Mouse (Mus musculus): ENCODE measurements at regions not wholly inside any gene's neighbourhood (a gene's known extent, or its start where the extent isn't known, plus 50 kb on each side); places are given as distances from the start of the nearest gene placed in this dataset.

GRCm38 (mm10) chr9:41914611-41915010 lies 209.5 kb downstream of the Sorl1 start:
- Histone ChIP-seq H3K4me1 (ENCODE audit: control insufficient read depth, insufficient read depth, low read length) (no peaks in the 10 kb centered on the region), H3K27ac (ENCODE audit: insufficient read depth, low read depth, low read length) (no peak overlapping the region), H3K4me3 (ENCODE audit: insufficient read depth, low read length) (no peak overlapping the region)
- no peak for TF ChIP-seq POLR2A (IDR thresholded peaks at IDR 0.05; ENCODE audit: borderline replicate concordance, low read depth, low read length)

- no peak overlapping the region for H3K4me3 ChIP-seq (ENCODE audit: insufficient read depth, low read length)
- TF ChIP-seq CTCF (IDR thresholded peaks at IDR 0.05; ENCODE audit: low read depth, low read length): no peak
- no peak for TF ChIP-seq POLR2A (IDR thresholded peaks at IDR 0.05; ENCODE audit: borderline replicate concordance, low read depth, low read length)
These were observed 210.2 kb downstream of the Sorl1 start for GRCm38 (mm10) chr9:41913911-41914310.

GRCm38 (mm10) chr9:41912482-41912881 lies 211.6 kb downstream of the Sorl1 start:
- no peak overlapping the region for H3K4me3 ChIP-seq (ENCODE audit: insufficient read depth, low read length)
- TF ChIP-seq CTCF (IDR thresholded peaks at IDR 0.05; ENCODE audit: low read depth, low read length) (no peak), POLR2A (IDR thresholded peaks at IDR 0.05; ENCODE audit: borderline replicate concordance, low read depth, low read length) (no peak)
- H3K27ac ChIP-seq (ENCODE audit: insufficient read depth, low read depth, low read length): no peak overlapping the region
- H3K4me1 ChIP-seq (ENCODE audit: control insufficient read depth, insufficient read depth, low read length): no peaks in the 10 kb centered on the region

More at GRCm38 (mm10) chr9:41913911-41914310, 210.2 kb downstream of the Sorl1 start:
- H3K27ac ChIP-seq (ENCODE audit: insufficient read depth, low read depth, low read length): no peak overlapping the region
- H3K4me1 ChIP-seq (ENCODE audit: control insufficient read depth, insufficient read depth, low read length): no peaks in the 10 kb centered on the region

GRCm38 (mm10) chr9:41900606-41900974 lies 223.5 kb downstream of the Sorl1 start:
- Histone ChIP-seq H3K4me1 (ENCODE audit: control insufficient read depth, insufficient read depth, low read length) (no peaks in the 10 kb centered on the region), H3K4me3 (ENCODE audit: insufficient read depth, low read length) (no peak overlapping the region), H3K27ac (ENCODE audit: insufficient read depth, low read depth, low read length) (no peak overlapping the region)
- TF ChIP-seq POLR2A (IDR thresholded peaks at IDR 0.05; ENCODE audit: borderline replicate concordance, low read depth, low read length) (no peak), CTCF (IDR thresholded peaks at IDR 0.05; ENCODE audit: low read depth, low read length) (no peak)

- no peak overlapping the region for H3K4me3 ChIP-seq (ENCODE audit: insufficient read depth, low read length)
- no peak overlapping the region for H3K27ac ChIP-seq (ENCODE audit: insufficient read depth, low read depth, low read length)
- H3K4me1 ChIP-seq (ENCODE audit: control insufficient read depth, insufficient read depth, low read length): no peaks in the 10 kb centered on the region
- TF ChIP-seq CTCF (IDR thresholded peaks at IDR 0.05; ENCODE audit: low read depth, low read length) (no peak), POLR2A (IDR thresholded peaks at IDR 0.05; ENCODE audit: borderline replicate concordance, low read depth, low read length) (no peak)
These were observed 224.1 kb downstream of the Sorl1 start for GRCm38 (mm10) chr9:41899766-41900605.

GRCm38 (mm10) chr9:41895106-41895505 lies 229.0 kb downstream of the Sorl1 start:
- no peak overlapping the region for H3K27ac ChIP-seq (ENCODE audit: insufficient read depth, low read depth, low read length)
- no peaks in the 10 kb centered on the region for H3K4me1 ChIP-seq (ENCODE audit: control insufficient read depth, insufficient read depth, low read length)
- TF ChIP-seq POLR2A (IDR thresholded peaks at IDR 0.05; ENCODE audit: borderline replicate concordance, low read depth, low read length) (no peak), CTCF (IDR thresholded peaks at IDR 0.05; ENCODE audit: low read depth, low read length) (no peak)
- no peak overlapping the region for H3K4me3 ChIP-seq (ENCODE audit: insufficient read depth, low read length)

GRCm38 (mm10) chr9:41892841-41893240 lies 231.3 kb downstream of the Sorl1 start:
- Histone ChIP-seq H3K27ac (ENCODE audit: insufficient read depth, low read depth, low read length) (no peak overlapping the region), H3K4me1 (ENCODE audit: control insufficient read depth, insufficient read depth, low read length) (no peaks in the 10 kb centered on the region), H3K4me3 (ENCODE audit: insufficient read depth, low read length) (no peak overlapping the region)
- TF ChIP-seq POLR2A (IDR thresholded peaks at IDR 0.05; ENCODE audit: borderline replicate concordance, low read depth, low read length): no peak
- no peak for TF ChIP-seq CTCF (IDR thresholded peaks at IDR 0.05; ENCODE audit: low read depth, low read length)

- TF ChIP-seq CTCF (IDR thresholded peaks at IDR 0.05; ENCODE audit: low read depth, low read length) (no peak), POLR2A (IDR thresholded peaks at IDR 0.05; ENCODE audit: borderline replicate concordance, low read depth, low read length) (no peak)
- no peak overlapping the region for H3K27ac ChIP-seq (ENCODE audit: insufficient read depth, low read depth, low read length)
- no peak overlapping the region for H3K4me3 ChIP-seq (ENCODE audit: insufficient read depth, low read length)
- no peaks in the 10 kb centered on the region for H3K4me1 ChIP-seq (ENCODE audit: control insufficient read depth, insufficient read depth, low read length)
These were observed 232.9 kb downstream of the Sorl1 start for GRCm38 (mm10) chr9:41891206-41891605.

GRCm38 (mm10) chr9:41890273-41891141 lies 233.6 kb downstream of the Sorl1 start:
- no peaks in the 10 kb centered on the region for H3K4me1 ChIP-seq (ENCODE audit: control insufficient read depth, insufficient read depth, low read length)
- H3K4me3 ChIP-seq (ENCODE audit: insufficient read depth, low read length): peak overlapping the region; percentile 43
- H3K27ac ChIP-seq (ENCODE audit: insufficient read depth, low read depth, low read length): no peak overlapping the region
- TF ChIP-seq CTCF (IDR thresholded peaks at IDR 0.05; ENCODE audit: low read depth, low read length) (no peak), POLR2A (IDR thresholded peaks at IDR 0.05; ENCODE audit: borderline replicate concordance, low read depth, low read length) (no peak)
